Mouse (Mus musculus): Measurements from ENCODE around the gene Dpm1.

Gene Dpm1

DNA sequence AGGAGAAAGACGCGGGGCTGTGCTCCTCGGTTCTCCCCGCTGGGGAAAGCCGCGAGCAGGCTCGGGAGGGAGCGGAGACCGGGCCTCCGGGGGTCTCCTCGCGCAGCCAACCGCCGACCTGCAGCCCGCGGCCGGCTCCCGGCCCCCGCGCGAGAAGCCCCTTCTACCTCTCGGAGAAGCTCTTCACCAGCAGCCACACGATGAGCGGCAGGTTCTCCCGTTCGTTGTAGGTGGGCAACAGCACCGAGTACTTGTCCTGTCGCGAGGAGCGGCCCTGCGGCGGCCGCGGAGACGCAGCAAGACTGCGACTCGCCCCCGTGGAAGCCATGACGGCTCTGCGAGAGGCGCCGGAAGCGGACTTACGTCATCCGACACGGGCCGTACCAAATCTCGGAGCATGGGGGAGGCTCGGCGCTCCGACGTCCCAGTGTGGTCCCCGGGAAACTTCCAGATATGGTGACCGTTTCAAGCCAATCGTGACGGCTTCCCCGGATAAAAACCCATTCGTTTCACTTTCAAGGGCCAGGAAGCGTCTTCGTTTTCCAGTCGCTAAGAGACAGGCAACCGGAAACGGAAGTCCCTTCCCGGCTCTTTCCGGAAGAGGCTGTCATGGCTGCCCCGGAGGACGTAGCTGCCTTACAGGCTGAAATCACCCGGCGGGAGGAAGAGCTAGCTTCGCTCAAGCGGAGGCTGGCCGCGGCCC, at the start of gene Dpm1, which contains the start of the genes Gm20716 and Mocs3:
Dpm1 (minus strand) TSS at position 566 of the 703 bp plus-strand sequence.
Gm20716 (minus strand) TSS at position 339 of the 703 bp plus-strand sequence.
Mocs3 (plus strand) TSS at position 597 of the 703 bp plus-strand sequence.
- WGBS = under 1% methylated on average over 73 of the region's 73 CpGs

DNA sequence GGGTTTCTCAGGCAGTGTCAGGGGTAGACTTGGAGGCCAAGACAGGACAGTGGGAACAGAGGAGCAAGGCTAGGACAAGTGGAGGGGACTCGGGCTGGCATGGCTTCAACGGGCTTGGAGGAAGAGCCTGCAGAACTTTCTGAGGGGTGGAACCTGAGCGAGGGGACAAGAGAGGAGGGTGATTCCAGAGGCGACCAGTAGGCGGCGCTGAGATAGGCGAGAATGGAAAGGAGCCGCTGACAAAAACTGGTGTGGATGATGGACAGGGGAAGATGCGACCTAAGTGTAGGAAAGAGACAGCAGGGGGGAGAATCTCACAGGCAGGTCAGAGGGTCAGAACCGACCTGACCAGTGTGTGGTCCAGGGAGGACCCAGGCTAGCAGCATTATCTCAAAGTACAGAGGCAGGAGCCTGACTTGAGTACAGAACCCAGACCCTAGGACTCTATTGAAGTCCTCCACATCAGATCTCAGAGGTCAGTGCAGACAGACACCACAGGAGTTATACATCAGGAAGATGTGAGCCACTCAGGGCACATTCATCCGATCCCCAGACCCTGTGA, 44.1 kb upstream of the Dpm1 start:
- WGBS = 15% methylated on average over 11 of the region's 11 CpGs

DNA sequence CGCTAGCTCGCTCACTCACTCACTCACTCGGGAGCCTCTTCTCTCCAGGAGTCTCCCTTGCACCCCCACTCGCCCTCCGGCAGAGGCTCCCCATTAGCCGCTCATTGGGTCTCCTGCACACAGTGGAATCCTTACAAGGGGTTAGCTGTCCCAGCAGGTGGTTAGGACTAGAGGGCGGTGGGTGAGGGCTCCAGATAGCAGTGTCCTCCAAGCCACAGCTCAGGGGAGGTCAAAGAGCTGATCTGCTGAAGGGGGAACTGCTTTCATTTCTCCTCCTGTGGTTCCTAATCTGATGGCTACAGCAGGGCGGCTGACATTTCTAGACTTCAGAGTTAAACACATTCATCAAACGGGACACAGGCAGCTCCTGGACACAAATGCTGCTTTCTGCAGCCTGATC, 43.0 kb upstream of the Dpm1 start:
- 47% methylated on average over 9 of the region's 9 CpGs for WGBS

DNA sequence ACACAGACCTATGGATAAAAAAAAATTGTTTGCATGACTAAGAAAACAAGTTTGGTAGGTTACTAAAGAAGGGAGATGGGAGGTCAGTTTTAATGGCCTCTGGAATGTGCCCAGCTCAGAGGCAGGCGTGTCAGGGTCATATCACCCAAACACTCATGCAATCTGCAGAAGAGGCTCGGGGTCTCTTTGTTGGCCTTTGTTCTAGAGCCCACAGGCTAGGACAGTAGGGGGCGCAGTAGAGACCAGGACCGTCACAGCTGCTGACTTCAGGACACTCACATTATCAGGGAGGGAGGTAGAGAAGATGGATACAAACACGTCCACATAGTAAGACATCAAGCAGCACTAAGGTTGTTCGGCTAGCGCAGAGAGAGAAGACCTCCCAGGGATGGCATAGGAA, 37.6 kb upstream of the Dpm1 start:
- 48% methylated on average over 7 of the region's 7 CpGs for WGBS

DNA sequence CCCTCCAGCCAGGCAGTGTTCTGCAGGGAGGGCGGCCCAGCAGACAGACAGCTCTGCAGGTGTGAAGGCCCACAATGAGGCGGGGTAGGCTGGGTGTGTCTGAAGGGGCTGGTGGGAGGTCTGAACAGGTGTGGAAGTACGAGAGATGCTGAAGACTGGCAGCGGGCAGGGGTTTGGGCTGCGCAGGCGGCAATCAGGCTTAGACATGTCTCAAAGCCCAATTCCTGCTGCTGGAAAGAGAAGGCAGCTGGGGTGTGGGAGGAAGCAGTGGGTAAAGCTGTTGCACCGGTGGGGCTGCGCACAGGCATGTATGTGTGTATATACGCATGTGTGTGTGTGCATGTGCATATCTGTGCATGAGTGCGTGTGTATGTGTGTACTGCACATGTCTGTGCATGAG, 30.5 kb upstream of the Dpm1 start:
- 48% methylated on average over 10 of the region's 10 CpGs for WGBS

DNA sequence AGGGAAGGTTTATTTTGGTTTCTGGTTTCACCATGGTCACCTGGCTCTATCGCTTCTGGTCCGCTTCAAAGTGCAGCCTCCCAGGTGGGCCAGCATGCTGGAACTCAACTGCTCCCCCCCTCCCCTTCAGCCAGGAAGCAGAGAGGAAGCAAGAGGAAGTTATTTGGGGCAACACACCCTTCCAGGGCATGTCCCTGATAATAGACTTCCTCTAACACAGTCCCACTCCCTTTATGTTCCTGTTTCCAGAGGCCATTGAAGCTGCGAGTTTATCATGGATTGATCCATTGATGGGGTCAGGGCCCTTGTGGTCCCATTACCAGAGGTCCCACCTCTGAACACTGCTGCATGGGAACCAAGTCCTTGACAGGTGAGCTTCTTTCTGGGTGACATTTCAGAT, 29.7 kb upstream of the Dpm1 start:
- WGBS = 84% methylated on average over 3 of the region's 3 CpGs

DNA sequence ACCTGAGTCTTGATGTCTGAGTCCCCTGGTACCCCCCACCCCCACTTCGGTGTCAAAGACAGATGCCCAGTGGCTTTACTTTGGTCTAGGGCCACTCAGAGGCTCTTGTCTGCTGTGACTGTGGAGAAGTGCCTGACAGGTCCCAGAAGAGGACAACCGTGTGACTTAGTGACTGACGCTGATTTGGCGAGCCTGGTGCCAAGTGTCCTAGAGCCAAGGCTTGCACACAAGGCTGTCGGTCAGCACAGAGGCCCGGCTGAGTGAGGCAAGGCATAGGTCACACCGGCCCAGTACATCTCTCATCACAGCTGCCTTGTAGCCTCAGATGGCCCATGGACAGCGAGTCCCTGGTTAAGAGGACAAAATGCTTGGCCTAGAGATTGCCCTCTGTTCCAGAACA, 28.7 kb upstream of the Dpm1 start:
- WGBS = 87% methylated on average over 8 of the region's 8 CpGs

DNA sequence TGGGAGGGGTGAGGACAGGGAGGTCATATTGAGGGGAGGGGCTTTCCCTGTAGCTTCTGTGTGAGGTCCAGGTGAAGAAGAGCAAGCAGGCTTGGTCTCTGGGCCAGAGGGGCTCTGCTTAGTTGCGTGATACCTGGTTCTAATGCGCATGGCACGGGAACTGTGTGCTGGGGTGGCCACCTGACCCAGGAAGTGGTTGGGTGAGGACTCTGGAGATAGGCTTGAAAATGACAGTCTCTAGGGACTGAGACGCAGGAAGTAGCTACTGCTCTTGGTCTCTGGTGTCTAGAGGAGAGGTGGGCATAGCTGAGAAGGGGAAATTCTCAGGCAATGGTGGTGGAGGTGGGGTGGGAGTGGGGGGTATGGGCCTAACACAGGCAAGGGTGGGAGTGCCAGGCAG, 26.8 kb upstream of the Dpm1 start:
- 90% methylated on average over 4 of the region's 4 CpGs for WGBS

DNA sequence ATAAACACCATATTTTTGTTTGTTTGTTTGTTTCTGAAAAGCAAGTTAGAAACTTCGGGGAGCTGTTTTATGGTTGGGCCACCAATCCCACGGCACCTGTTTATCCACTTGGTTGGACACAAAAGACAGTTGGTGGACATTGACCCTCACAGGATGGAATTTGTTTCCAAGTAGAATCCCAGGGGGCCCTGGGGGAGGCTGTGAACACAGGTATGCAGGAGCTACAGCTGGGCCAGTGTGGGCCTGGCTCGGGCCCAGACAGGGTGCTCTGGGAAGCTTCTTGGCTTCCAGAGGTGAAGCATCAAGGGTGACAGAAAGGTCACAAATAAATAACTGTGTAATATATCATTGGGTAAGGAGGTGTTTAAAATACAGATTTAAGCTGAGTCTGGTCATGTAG, 26.1 kb upstream of the Dpm1 start:
- WGBS = 78% methylated on average over 3 of the region's 3 CpGs

DNA sequence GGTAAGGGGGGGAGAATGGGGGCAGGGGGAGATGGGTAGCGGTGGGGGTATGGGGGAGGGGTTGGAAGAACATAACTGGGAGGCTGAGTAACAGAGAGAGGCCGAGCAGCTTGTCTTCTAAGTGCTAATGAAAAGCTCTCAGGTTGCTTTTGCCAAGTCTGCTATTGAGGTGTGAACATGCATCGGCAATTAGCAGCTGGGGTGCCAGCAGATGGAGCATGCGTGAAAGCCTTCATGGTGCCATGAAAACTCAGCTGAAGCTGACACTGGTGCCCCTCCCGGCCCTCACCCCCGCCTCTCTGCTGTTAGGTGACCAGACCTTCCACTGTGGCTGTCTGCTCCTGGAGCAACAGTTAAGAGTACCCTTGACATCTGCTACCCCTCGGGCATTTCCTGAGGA, 23.4 kb upstream of the Dpm1 start:
- 22% methylated on average over 7 of the region's 7 CpGs for WGBS

DNA sequence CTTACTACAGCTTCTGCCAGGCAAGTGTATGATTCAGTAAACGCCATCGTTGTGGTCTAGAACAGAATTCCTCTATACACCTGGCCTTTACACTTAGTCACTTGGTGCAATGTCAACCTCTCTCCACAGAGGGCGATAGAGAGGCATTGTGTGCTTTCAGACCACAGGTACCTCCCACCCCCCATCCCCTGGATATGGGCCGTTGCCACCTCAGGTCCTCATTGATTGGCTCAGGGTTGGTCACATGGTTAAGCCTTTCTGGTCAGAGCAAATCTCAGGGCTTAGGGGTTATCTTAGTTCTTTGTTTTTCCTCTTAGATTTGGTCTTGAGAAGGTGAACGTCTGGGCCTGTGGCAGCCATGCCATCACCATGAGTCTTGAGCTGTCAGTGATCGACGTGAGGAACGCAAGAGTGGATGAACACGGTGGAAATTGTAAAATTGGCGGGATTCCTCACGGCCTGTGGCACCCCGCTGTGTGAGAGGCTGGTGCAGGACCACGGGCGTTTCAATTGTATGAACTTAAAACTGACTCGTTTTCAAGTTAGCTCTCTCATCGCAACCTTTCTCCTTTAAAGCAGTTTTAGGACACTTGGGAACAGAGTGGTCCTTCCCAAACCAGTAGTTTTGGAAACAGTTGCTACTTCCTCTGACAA, 22.4 kb upstream of the Dpm1 start:
- 22% methylated on average over 16 of the region's 16 CpGs for WGBS

DNA sequence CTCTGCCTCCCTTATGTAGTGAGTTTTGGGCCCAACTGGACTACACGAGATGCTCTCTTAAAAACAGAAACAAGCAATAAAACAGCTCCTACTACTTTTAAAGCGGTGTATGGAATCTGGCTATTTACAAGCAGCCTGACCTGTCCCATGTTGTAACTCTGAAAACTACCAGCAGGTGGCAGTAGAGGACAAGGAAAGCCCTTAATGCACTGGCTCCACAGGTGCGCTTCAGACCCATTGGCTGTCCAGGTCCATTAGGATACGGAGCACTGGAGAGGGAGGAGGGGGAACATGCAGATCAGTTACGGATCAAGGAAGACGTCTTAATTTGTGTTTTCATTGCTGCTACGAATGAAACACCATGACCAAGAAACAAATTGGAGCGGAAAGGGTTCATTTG, 19.9 kb upstream of the Dpm1 start:
- WGBS = 17% methylated on average over 8 of the region's 8 CpGs

DNA sequence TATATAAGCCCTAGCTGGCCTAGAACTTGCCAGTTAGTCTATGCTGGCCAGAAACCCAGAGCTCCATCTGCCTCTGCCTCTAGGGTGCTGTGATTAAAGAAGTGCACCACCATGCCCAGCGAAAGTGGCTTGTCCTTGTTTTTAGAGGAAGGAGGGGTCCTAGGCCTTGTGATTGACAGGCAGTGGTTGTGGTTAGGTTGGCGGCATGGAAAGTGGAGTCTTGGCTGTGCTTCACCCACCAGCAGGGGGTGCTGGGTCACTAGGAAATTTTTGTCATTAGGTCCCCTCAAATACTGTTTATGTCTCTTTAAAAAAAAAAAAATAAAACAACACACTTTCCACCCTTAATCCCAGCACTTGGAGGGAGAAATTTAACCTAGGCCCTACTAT, 18.5 kb upstream of the Dpm1 start:
- WGBS = 56% methylated on average over 2 of the region's 2 CpGs

DNA sequence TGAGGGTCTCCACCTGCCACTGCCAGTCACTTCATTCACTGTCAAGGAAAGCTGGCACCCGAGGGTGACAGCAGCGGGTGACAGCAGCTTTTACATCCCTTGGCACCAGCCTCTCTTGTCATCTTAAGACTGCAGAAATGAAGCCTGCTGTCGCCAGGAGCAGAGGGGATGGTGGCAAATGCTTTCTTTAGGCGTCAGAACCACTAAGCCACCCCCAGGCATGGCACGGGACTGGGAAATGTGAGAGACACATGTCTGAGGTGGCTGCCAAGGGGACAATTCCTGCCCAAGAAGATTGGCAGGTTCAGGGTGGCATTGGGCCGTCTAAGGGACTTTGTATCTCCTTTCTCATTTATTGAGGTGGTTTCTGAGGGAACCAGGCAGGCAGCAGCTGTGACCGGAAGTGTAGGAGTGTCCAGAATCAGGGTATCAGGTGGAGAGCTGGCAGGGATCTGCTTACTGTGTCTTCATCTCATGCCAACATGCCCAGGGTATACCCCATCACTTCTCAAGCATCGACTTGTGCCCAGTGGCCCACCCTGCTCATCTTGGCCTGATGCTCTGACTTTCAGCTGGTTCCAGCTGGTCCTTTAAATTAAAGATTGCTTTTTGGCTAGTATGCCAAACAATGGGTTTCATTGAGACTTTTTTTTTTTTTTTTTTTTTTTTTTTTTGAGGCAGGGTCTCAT, 17.9 kb upstream of the Dpm1 start:
- WGBS = 55% methylated on average over 8 of the region's 8 CpGs

DNA sequence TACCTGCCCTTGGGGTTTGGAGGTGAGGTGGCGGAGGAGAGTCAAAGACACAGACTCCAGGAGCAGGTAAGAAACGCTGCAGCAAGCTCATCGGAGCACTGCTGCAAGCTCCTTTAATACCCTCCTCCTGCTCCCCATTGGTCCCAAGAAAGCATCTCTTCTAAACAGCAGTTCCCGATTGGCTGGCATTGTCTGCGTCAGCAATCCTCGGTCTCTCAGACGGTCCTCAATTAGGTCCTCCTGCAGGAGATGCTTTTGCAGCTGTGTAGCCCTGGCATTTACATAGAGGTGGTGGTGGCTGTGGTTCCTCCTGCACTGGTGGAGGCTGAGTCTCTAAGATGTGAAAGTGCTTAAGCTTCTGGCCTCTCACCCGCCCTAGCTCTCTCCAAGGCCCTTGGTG, 15.2 kb upstream of the Dpm1 start:
- 49% methylated on average over 8 of the region's 8 CpGs for WGBS

DNA sequence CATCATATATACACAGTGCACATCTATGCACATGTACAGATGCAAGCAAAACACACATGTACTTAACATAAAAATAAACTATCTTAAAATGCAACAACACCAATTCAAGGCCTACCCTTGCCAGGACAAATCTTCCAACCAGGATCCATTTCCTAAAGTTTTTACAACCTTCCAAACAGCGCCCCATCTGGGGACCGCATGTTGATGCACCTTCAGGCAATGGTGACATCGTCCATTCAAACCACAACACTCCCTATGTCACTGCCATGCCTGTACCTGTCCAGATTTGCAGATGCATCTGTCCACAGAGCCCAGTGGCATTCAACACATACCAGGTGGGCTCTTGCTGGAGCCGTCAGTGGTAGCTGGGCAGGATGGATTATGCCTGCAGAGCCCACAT, 12.9 kb upstream of the Dpm1 start:
- WGBS = 78% methylated on average over 4 of the region's 4 CpGs

DNA sequence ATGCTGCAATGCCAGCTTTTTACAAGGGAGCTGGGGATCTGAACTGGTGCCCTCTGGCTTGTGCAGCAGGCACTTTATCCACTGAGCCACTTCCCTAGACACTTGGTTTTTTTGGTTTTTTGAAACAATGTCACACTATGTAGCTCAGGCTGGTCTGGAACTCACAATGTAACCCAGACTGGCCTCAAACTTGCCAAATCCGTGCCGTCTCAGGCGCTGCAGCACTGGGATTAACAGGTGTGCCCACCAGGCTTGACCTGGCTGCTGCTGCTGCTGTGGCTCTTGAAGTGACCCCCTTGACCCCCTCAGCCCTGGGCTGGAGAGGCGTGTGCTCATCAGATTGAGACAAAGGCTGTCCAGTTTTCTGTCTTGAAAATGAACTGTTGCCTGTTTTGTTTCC, 7.9 kb upstream of the Dpm1 start:
- WGBS = 93% methylated on average over 4 of the region's 4 CpGs

DNA sequence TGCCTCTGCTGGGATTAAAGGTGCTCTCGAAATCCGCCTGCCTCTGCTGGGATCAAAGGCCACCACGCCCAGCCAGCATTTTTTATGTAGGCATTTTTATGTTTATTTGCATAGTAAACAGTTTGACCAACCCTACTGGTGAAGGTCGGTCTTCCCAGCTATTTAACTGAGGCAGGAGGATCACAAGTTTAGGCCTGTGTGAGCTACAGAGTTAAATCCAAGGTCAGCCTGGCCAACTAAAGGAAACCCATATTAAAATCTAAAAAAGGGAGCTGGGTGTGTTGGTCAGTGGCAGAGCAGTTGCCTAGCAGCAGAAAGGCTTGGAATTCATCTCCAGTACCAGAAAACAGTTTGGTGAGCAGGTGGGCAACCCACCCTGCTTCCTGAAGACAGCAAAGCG, 2.9 kb upstream of the Dpm1 start:
- 92% methylated on average over 5 of the region's 5 CpGs for WGBS

DNA sequence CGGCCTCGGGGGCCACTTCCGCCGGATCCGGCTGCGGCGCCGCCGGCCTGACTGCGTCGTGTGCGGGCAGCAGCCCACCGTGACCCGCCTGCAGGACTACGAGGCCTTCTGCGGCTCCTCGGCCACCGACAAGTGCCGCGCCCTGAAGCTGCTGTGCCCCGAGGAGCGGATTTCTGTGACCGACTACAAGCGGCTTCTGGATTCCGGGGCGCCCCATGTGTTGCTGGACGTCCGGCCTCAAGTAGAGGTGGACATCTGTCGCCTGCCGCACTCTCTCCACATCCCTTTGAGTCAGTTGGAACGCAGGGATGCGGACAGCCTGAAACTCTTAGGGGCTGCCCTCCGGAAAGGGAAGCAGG, 1.1 kb upstream of the Dpm1 start:
- 64% methylated on average over 33 of the region's 33 CpGs for WGBS

DNA sequence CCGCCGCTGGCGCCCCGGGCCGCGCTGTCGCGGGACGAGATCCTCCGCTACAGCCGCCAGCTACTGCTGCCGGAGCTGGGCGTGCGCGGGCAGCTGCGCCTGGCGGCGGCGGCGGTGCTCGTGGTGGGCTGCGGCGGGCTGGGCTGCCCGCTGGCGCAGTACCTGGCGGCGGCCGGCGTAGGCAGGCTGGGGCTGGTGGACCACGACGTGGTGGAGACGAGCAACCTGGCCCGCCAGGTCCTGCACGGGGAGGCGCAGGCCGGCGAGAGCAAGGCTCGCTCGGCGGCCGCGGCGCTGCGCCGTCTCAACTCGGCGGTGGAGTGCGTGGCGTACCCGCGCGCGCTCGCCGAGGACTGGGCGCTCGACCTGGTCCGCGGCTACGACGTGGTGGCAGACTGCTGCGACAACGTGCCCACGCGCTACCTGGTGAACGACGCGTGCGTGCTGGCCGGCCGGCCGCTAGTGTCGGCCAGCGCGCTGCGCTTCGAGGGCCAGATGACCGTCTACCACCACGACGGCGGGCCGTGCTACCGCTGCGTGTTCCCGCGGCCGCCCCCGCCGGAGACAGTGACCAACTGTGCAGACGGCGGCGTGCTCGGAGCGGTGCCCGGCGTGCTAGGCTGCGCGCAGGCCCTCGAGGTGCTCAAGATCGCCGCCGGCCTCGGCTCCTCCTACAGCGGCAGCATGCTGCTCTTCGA, 531 bp upstream of the Dpm1 start:
- WGBS = 2% methylated on average over 105 of the region's 105 CpGs

DNA sequence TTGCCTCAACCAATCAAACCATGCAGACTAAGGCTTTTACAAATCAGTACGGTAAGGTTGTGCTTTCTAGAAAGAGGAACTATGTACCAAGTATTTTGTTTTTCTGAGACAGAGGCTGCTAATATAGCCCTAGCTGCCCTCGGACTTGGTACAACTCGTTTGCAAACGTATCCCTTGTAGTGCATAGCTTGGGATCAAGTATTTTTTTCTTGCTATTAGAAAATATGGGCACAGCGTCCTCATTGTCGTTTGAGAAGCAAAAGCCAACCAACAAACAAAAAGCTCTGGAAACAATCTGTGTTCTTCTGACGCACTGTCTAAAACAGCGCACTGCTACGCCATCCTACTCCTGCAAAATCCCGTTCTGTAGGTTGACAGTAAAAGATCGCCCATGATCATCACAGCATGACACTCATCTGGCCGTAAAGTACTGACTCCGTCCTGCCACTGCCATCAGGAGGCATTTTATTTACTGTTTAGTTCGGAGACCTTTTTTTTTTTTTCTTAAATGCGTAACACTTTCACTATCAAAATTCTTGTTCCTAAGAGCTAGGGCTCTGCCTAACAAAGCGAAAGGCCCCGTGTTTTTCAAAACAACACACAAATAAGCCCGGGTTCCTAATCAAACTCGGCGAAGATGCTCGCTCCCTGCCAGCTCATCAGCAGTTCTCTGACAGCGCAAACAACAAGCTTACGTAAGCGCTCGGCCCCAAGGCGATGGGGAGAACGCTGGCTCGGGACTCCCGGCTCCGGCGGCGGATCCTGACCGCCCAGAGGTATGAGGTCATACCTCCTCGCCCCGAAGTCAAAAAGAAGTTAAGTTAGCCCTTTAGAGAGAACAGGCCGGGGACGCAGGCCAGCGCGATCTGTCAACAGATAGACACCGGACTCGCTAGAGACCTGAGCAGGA, 1.0 kb downstream of the Dpm1 start:
- 13% methylated on average over 41 of the region's 41 CpGs for WGBS
